Mouse (Mus musculus): Measurements from ENCODE around the gene Hpn.

Hpn gene

GRCm38 (mm10) chr7:31054661-31055320 is 60.3 kb downstream of the Hpn start:
- no peak for DNase-seq (ENCODE audit: low spot score)

- DNase-seq (ENCODE audit: low spot score): no peak
These were observed 61.1 kb downstream of the Hpn start for GRCm38 (mm10) chr7:31053882-31054447.

- DNase-seq (ENCODE audit: low spot score): no peak
These were observed 62.3 kb downstream of the Hpn start for GRCm38 (mm10) chr7:31052636-31053434.

- no peak for DNase-seq (ENCODE audit: low spot score)
These were observed 62.8 kb downstream of the Hpn start for GRCm38 (mm10) chr7:31052251-31052635.

GRCm38 (mm10) chr7:31051321-31052021 is 63.6 kb downstream of the Hpn start, which contains the start of gene Fxyd7:
Fxyd7 (minus strand) TSS chr7:31051467.
- DNase-seq (ENCODE audit: low spot score): no peak

GRCm38 (mm10) chr7:31050921-31051320 is 64.2 kb downstream of the Hpn start:
- no peak for DNase-seq (ENCODE audit: low spot score)

- DNase-seq (ENCODE audit: low spot score): no peak
These were observed 64.6 kb downstream of the Hpn start for GRCm38 (mm10) chr7:31050487-31050886.

- DNase-seq (ENCODE audit: low spot score): no peak
These were observed 65.2 kb downstream of the Hpn start for GRCm38 (mm10) chr7:31049846-31050281.

GRCm38 (mm10) chr7:31049135-31049845 is 65.8 kb downstream of the Hpn start:
- no peak for DNase-seq (ENCODE audit: low spot score)
